Mouse (Mus musculus) urinary bladder, postnatal 14 days (tissue): Measurements from ENCODE around the gene Icam1.

ENCODE experiments used
- DNase-seq: peaks from one replicate; pipeline ENCODE4 v3.0.0; 2021; ENCODE audit warnings: low spot score

Icam1 gene

DNA sequence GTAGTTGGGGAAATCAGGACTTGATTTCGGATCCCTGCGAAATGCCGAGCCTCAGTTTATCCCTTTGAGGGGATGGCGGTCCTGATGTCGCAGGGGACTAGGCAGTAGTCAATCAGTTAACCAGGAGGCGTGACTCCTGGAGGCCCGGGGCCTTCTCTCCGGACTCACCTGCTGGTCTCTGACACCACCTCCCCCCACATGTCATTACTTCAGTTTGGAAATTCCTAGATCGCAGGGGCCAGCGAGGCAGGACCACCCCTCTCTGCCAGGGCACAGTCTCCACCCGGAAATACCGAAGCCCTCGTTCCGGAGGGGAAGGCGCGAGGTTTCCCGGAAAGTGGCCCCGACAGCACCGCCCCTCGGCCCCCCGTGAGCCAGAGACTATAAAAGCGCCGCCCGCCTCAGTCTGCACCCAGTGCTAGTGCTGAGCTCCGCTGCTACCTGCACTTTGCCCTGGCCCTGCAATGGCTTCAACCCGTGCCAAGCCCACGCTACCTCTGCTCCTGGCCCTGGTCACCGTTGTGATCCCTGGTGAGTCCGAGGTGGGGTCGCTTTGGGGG, at the start of gene Icam1:
Gene Icam1, plus strand, starts transcription at position 415 of the 560 bp plus-strand sequence.
- DNase-seq: peak; percentile 80

DNA sequence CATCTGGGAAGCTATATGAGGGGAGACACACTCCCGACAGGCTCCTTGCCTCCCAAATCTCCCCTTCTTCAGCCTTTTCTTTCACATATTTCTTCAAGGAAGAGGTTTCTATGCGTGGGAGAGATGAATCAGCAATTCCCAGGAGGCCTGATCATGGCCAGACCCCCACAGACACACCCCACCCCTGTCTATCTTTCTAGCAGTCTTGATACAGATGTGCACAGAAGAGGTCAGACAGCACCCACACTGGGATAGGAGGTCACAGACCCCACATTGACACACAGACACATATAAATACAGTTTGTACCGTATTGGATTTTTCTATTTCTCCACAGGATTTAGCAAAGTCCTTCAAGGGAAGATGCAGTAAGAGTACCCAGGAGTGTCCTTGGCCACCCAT, 49.8 kb upstream of the Icam1 start:
- no peak for DNase-seq

DNA sequence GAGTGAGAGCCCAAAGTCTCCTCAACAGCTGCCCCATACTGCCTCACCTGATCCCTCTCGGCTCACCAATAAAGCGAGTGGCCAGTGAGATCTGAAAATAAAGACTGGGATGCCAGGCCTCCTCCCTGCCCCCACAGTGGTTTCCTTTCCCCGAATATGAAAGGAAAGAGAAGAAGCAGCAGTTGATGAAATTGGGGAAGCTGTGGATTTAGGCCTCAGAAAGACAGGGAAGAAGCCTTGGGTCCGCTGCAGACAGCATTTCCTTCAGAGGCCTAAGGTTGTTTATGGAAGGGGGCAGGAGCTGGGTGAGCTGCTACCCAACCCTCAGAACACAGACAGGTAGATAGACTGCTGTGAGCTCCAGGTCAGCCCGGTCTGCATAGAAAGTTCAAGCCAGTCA, 49.0 kb upstream of the Icam1 start:
- no peak for DNase-seq

DNA sequence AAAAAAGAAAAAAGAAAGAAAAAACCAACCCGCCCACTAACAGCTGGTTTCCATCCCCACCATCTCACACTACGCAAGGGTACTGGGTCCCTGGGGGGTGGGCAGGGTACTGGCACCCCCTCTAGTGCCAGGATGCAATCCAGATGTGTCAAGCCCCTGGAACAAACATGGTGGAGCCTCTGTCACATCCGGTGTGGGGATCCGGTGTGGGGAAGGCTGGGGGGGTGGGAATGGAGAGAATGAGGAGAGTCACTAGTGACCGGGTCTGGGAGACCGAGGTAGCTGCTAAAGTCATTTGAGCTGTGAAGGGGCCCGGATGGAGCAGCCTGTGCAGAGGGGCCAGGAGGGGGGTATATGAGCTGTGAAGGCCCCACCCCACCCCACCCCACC, 44.0 kb upstream of the Icam1 start:
- DNase-seq: peak; percentile 24

DNA sequence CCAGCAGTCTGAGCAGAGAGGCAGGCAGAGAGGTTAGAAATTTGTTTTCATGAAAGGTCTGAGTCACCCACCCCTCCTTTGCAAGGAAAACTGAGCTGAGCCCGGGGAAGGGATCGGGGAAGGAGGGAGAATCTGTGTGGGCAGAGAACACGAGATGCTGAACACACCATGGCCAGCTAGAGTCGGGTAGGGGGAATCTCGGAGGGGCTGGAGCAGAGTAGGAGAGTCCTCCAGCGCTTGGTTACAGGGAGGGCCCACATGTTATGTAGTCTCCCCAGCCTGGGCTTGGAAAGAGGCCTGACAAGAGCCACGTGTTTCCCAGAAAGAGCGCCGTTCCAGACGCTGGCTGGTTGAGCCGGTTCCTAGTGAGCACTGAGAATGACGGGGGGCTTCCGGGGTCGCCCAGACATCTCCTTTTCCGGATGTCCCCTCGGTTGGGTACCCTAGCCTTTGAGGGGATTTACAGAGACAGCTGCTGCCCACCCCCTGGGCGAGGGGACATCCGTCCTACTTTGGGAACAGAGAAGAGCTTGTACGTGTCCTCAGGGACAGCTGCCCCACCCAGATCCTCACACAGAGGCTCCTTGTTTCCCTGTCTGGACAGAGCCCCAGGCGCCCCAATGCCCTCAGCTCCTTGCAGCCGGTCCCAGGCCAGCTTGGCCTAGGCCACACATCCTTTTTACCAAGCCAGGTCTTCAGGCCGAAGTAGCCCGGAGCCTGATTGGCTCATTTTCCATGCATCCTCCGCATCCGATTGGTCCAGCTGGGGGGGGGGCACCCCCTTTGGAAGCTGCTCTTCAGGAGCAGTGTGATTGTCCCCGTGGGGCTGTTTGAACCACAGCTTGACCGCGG, 43.4 kb upstream of the Icam1 start:
- DNase-seq: peak; percentile 69

DNA sequence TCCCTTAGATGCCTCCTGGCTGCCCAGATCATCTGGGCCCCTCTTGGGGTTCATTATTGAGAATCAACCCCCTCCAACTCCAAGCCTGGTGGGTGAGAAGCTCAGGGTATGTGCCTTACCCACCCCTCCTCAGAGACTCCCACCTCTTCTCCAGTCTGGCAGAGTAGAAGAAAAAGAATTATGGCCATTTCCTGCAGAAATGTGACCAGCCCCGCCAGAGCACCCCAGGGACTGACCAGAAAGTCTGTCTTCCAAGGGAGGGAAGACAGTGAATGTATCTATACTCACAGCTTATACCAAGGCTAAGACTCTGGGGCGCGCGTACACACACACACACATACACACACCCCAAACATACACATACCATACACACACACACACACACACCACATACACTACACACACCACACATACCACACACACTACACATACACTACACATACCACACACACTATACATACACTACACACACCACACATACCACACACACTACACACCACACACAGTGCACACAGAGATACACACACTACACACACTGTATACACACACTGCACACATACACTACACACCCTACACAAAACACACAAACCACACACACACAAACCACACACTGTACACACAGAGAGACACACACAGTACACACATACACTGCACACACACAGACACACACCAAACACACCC, 42.6 kb upstream of the Icam1 start:
- DNase-seq: no peak

DNA sequence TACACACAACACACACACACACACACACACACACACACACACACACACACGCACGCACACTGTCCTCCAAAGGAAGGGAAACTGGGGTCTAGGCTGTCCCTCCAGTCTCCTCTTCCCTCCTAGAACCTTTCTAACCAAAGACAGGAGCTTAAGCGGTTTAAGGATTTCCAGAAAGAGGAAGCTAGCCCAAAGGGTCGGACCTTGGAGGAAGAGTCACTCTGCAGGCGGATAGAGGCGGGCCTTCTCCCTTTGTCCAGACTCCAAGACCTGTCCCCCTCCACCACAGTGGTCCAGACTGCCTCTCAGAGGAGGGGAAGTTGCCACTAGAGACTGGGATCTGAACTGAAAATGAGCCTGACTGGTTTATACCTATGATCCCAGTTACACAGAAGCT, 42.1 kb upstream of the Icam1 start:
- peak; percentile 21 for DNase-seq

DNA sequence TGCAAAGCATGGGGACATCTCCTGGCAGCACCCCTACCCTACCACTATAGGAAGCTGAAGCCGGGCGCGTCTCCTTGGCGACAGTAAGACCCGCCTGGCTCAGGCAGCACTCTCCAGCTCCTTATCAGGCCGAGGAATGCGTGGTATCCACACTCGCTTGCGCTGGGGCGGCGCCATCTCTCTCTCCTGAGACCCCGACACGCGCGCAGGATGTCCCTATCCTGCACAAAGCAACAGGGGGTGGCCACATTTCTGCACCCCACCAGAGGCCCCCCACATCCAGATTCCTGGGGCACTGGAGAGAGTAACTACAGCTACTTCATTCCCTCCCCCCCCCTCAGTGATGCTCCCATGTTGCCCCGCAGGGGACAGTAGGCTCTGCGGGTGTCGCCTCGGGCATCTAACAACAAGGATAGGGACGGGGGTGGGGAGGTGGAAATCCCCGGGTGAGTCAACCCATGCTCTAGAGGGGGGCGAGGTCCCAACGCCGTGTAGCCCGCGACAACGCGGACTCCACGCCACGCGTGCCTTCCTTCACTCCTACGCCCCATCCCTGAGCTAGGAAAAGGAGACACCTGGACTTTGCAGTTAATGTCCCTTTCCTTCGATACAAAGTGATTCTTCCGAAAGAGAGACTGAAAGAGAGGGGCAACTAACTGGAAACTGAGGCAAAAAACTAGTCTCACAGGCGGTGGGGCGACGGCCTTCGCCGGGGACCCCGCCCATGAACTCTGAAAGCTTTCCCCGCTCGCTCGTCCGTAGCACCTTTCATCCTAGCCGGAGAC, 40.2 kb upstream of the Icam1 start:
- peak; percentile 60 for DNase-seq

DNA sequence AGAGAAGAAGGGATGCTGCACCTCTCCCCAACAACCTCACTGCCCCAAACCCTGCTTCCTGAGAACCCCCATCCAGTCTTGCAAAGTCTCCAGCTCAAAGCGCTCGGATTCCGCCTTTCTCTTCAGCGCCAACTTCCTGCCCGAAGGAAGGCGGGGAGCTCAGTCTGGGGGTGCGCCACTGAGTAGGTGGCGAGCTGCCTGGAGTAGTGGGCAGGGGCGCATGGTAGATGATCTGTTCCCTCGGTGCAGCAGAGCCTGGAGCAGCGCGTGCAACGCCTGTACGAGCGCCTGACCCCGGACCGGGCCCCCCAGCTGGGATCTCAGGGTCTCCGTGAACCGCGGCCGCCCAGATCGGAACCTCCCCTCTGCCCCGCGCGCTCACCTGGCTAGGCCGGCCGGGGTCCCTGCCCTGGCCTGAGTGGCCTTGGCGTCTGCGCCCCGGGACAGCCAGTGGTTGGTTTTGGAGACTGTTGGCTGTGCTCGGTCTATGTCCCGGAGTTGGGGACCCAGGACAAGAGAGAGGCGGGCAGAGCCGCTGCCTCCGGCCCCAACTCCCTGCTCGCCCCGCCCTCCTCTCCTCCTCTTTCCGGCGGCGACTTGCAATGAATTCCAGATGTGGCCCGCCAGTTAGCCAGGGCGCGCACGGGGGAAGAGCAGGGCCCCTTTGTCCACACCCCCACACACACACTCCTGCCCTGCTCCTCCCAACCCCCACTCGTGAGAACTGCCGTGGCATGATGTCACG, 39.4 kb upstream of the Icam1 start, which contains the start of gene S1pr2:
Gene S1pr2, minus strand, starts transcription at position 566 of the 745 bp plus-strand sequence.
- DNase-seq: peak; percentile 85

DNA sequence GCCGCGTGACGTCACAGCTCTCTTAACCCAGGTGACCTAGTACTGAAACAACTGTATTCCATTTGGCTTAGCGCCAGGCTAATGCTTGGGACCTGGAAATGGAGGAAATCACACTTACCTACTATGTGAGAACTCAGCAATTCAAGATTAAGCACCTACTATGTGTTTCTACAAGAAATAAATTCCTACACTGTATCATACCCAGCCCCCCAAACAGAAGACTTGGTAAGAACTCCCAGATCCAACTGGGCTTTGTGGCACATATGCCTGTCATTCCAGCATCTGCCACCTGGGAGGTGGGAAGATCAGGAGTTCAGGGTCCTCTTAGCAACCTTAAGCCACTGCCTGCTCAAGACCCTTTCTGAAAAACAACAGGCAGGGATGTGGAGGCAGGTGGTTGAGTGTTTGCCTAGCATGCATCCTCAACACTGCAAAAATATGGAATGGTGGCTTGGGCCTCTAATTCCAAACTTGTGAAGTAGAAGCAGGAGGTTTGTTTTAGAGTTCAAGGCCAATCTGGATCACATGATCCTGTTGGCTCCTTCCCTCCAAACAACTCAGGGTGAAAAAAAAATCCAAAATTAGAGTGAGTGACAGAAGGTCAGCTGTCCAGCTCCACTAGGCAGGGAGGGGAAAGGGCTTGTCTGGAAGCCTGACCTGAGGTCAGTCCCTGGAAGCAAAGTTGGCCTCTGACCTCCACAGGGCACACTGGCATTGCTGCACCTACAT, 38.7 kb upstream of the Icam1 start:
- no peak for DNase-seq

DNA sequence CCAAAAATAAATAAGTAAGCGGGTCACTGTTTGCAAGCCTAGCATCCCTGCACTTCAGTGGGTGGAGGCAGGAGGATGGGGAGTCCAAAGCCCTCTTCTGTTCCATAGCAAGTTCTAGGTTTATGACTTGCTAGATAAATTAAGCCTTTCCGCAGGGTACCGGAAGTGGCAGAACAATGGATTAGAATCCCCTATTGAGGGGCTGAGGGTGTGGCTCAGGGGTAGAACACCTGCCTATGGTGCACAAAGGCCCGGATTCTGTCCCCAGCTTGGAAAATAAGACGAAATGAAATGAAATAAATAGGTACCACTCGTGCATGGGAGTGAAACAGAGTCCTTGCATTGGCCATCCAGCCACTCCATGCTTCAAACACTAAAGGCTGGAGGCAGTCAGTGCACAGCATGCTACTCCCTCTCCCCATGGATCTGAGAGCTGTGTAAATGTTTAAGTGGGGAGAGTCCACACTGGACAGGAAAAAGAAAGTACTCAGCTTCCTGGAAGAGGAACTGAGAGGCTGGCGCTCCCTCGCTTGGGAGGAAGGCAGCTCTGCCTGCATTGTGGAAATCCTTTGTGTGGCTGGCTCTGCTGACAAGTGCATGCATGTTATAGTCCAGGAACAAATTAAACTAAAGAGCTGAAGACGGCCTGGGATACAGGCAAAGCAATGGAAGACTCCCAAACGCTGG, 37.2 kb upstream of the Icam1 start:
- DNase-seq: no peak

DNA sequence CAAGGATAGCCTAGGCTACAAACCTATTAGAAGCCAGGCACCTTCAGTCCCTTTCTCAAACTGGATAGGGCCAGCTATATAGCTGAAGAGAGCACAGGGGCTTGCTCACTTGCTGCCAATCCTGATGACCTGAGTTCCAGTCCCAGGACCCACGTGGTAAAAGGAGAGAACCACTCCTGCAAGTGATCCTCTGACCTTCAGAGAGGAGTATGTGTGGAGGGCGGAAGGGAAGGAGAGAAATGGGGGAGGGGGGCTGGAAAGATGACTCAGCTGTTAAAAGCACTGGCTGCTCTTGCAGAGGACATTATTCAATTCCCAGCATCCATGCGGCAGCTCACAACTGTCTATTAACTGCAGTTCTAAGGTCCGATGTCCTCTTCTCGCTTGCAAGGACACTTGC, 36.6 kb upstream of the Icam1 start:
- DNase-seq: no peak

DNA sequence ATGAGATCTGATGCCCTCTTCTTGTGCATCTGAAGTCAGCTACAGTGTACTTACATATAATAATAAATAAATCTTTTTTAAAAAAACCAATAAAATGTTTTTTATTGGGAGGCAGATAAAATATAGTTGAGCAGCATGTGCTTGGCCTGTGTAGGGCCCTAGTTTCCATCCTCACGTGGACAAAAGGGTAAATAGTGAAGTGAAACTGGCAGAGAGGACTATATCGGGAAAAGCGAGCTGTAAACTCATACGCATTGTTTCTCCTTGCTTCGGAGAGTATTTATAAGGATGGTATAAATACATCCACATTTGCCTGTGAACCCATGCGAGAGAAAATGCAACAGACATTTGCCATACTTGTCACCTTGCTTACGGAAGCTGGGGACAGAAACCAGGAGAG, 36.0 kb upstream of the Icam1 start:
- DNase-seq: no peak

DNA sequence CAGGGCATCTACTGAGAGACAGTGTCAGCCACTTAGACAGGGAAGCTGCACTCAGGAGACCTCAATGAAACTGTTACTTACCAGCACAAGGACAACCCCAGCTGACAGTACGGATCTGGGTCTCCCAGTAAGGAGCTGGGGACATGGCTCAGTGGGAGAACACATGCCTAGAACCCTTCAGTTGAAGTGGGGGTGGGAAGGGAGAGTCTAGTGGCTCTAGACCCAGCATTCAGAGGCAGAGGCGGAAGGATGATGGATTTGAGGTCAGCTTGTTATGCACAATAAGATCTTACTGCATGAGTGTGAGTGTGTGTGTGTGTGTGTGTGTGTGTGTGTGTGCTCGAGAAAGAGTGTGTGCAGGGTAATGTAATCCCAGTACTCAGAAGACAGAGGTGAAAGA, 33.6 kb upstream of the Icam1 start:
- DNase-seq: no peak

DNA sequence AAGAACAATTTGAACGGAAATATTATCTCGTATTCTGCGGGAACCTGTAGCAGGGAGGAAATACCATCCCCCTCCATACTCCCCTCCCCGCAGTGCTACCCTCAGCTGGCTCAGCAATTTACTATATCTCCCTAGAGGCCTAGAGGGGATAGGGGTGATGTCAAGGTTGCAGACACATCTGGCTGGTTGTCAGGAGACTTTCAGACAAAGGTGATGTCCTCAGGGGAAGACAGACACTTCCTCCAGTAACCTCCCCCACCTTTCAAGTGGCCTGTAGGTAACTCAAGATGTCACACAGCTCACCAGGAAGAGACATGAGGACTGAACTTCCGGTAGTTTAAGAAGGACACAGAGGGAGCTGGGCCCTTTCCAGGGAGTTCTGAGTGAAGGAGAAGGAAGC, 32.6 kb upstream of the Icam1 start:
- DNase-seq: no peak

DNA sequence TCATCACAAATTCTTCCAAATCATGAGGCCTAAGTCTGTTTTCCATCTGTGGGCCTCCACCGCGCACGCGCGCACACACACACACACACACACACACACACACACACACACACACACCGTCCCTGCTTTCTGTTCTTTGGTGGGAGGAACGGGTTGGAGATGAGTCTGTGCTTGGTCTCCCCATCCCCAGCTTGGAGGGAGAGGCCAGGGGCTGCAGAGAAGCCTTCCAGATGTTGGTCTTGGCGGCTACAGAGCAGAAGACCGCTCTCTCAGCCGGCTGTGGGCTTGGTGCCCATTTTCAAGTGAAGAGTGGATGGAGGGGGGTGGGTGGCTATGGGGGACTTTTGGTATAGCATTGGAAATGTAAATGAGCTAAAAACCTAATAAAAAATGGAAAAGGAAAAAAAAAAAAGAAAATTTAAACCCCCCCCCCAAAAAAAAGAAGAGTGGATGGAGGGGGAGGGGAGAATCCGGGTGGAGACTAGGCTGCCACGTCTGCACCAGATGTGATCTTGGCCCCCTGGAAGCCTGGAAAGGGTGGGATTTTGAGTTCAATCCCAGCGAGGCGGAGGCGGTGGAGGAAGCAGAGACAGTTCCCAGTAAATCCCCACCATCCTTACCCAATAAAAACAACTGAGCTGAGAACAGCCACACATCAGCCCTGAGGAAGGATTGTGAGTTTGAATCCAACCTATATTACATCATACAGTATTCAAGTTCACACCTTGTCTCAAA, 28.7 kb upstream of the Icam1 start:
- peak; percentile 67 for DNase-seq

DNA sequence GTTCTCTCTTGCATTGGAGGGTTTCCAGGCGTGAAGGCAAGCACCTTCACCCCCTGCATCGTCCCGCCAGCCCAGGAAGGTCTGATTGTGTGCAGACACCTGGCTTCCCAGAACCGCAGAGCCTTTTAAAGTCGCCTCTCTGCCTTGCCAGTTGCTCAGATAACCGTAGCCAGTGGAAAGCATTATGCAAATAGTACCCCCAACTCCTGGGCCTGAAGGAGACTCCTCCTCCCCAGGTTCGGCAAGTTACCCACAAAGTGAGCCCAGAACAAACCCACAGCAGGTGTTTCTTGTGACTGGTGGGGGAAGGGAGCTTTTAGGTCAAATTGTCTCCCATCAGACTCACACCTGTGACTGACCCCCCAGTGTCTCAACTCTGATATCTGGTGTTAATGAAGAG, 27.8 kb upstream of the Icam1 start:
- DNase-seq: no peak

DNA sequence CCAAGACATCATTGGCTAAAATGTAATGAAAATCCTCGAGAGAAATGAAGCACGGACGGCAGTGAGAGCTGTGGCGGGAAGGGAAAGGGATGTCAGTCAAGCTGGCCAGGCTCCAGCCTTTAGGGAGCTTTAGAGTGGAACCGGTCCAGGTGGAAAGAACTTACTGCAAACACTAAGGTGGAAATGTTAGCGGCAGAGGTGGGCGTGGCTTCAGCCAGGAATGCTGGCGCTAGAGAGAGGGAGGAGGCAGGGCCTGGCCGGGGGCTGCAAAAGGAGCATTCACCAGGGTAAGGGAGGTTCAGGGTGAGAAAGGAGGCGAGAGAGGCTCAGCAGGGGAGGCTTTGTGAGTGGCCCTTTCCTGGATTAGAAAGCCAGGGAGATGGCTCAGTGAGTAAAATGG, 24.9 kb upstream of the Icam1 start:
- peak; percentile 62 for DNase-seq

DNA sequence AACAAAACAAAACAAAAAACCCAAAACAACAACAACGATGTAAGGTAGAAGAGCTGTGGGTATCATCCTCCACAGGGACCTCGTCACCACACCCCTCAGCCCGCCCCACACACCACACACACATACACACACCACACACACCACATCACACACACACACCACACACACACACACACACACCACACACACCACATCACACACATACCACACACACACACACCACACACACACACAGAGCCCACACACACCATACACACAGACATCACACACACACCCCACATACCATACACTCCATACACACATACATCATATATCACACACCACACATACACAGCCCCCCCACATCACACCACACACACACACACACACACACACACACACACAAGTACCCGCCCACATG, 24.2 kb upstream of the Icam1 start:
- no peak for DNase-seq
